Mouse (Mus musculus): Measurements from ENCODE around the gene Cchcr1.

The Cchcr1 gene

DNA sequence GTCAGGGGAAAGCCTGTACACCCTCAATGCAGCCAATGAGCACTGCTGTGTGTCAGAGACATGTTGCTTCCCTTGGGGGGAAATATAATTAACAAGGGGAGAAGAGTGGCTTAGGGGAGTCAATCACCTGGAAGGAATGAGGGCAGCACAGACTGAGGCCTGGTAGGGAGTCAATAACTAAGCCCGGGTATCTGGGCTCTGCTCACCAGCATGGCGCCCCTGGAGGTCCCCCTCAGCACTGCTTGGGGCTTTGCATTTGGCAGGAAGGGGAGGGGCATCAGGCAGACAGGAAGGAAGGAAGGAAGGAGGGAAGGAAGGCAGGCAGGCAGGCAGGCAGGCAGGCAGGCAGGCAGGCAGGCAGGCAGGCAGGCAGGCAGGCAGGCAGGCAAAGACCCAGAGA is 30.6 kb downstream of the Cchcr1 start:
- in situ Hi-C loops (cut with MboI; ENCODE audit: low pct_unique_long_range_greater_than_20kb in 1 of 2, low sequenced_read_pairs in 2 of 2, unreplicated experiment in 1 of 2), result no loop called here

DNA sequence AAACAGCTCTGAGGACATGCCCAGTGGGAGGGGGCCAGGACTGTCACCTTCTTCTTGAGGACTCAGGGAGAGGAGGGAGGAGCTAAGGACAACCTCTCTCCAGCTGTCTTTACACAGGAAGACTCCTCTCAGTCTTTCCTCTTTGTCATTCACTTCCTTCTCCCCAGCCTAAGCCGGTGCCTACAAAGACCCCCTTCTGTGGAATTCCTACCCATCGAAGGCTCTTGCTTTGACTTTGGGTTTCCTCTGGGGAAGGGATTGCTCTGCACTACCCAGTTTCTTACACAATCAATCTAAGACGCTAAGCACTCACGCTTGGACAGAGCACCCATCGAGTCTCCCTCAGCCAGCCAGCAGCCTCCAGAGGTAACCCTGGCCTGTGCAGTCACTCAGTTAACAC is 31.7 kb downstream of the Cchcr1 start:
- in situ Hi-C loops (cut with MboI; ENCODE audit: low pct_unique_long_range_greater_than_20kb in 1 of 2, low sequenced_read_pairs in 2 of 2, unreplicated experiment in 1 of 2), result no loop called here

DNA sequence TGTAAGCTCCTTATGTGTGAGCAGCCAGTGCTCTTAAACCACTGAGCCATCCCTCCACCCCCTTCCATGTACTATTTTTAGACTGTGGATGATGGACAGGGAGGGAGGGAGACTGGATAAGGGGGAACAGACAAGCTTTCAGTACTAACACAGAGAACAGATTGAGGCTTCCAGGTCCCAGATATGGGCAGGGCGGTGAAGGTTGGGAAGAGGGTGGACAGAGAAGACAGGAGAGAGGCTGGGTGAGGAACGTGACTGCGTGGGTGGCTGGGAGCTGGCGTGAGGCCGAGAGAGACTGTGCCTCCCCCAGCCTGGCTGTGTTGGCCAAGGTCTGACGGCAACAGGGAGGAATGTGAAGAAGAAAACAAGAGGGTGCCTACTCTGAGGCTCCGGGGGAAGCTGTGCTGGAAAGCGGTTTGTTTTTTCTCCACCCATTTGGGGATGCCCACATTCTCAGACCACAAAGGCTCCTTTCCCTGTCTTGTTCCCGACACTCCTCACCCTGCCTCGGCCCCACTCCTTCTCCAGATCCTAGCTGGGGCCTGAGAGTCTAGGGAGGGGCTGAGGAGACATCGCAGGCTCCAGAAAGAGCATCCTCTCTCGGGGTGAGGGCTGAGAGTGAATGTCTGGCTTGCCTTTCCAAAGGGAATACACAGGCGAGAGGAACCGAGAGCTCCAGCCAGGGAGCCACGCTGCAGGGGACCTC is 32.7 kb downstream of the Cchcr1 start:
- in situ Hi-C loops (cut with MboI; ENCODE audit: low pct_unique_long_range_greater_than_20kb in 1 of 2, low sequenced_read_pairs in 2 of 2, unreplicated experiment in 1 of 2), result no loop called here

GRCm38 (mm10) chr17:35550143-35550494 is 33.2 kb downstream of the Cchcr1 start:
- in situ Hi-C loops (cut with MboI; ENCODE audit: low pct_unique_long_range_greater_than_20kb in 1 of 2, low sequenced_read_pairs in 2 of 2, unreplicated experiment in 1 of 2), result no loop called here

DNA sequence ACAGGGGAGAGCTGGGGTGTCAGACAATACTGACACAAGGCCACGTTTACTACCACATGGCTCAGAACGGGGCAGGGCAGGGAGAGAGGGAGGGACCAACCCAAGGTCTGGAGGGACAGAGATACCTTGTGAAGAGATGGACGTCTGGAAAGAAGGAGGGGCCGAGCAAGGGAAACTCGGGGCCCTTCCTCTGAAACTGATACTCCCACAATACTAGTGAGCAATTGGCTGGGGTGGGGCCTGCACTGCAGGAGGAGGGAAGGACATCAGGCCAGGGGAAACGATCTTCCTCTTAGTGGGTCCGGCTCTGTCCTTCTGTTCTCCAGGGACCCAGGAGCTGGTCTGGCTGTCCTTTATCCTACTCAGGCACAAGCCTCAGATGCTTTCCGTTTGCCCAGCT is 34.0 kb downstream of the Cchcr1 start:
- in situ Hi-C loops (cut with MboI; ENCODE audit: low pct_unique_long_range_greater_than_20kb in 1 of 2, low sequenced_read_pairs in 2 of 2, unreplicated experiment in 1 of 2), result no loop called here

GRCm38 (mm10) chr17:35551881-35552414 is 35.0 kb downstream of the Cchcr1 start, which contains the start of gene Cdsn:
Cdsn (plus strand) TSS chr17:35552128.
- in situ Hi-C loops (cut with MboI; ENCODE audit: low pct_unique_long_range_greater_than_20kb in 1 of 2, low sequenced_read_pairs in 2 of 2, unreplicated experiment in 1 of 2), result no loop called here

- in situ Hi-C loops (cut with MboI; ENCODE audit: low pct_unique_long_range_greater_than_20kb in 1 of 2, low sequenced_read_pairs in 2 of 2, unreplicated experiment in 1 of 2), result no loop called here
Observed at GRCm38 (mm10) chr17:35554321-35554720, 37.4 kb downstream of the Cchcr1 start.

DNA sequence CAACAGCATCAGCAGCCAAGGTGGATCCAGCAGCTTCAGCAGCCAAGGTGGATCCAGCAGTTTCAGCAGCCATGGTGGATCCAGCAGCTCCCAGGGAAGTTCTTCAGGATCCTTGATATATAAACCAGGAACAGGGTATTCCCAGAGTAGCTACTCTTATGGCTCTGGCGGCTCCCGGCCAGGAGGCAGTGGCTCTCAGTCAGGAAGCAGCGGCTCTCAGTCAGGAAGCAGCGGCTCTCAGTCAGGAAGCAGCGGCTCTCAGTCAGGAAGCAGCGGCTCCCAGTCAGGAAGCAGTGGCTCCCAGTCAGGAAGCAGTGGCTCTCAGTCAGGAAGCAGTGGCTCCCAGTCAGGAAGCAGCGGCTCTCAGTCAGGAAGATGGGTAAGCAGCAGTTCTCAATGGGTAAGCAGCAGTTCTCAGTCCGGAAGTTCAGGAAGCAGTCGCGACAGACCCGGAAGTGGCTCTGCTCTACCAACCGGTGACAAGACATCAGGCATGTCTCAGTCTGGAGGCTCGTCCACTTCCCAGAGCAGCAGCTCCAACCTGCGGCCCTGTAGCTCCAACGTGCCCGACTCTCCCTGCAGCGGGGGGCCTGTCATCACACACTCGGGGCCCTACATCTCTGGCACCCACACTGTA is 38.0 kb downstream of the Cchcr1 start:
- in situ Hi-C loops (cut with MboI; ENCODE audit: low pct_unique_long_range_greater_than_20kb in 1 of 2, low sequenced_read_pairs in 2 of 2, unreplicated experiment in 1 of 2), result no loop called here

GRCm38 (mm10) chr17:35556186-35556765 is 39.4 kb downstream of the Cchcr1 start:
- in situ Hi-C loops (cut with MboI; ENCODE audit: low pct_unique_long_range_greater_than_20kb in 1 of 2, low sequenced_read_pairs in 2 of 2, unreplicated experiment in 1 of 2), result no loop called here

DNA sequence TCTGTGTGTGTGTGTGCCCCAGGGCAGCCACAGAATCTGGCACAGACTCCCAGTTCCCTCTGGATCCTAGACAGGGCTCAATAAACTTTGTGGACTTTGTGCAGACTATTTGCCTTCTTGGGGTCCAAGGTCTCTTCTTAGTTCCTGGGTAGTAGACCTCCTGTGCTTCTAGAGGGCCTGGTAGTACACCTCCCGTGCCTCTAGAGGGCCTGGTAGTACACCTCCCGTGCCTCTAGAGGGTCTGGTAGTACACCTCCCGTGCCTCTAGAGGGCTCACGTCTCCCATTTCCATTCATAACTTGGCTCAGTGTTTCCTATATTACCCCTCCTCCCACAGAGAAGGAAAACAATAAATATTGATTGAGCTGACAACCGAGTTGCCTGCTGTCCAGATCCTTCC is 39.9 kb downstream of the Cchcr1 start:
- in situ Hi-C loops (cut with MboI; ENCODE audit: low pct_unique_long_range_greater_than_20kb in 1 of 2, low sequenced_read_pairs in 2 of 2, unreplicated experiment in 1 of 2), result no loop called here

GRCm38 (mm10) chr17:35557351-35557750 is 40.5 kb downstream of the Cchcr1 start:
- in situ Hi-C loops (cut with MboI; ENCODE audit: low pct_unique_long_range_greater_than_20kb in 1 of 2, low sequenced_read_pairs in 2 of 2, unreplicated experiment in 1 of 2), result no loop called here

DNA sequence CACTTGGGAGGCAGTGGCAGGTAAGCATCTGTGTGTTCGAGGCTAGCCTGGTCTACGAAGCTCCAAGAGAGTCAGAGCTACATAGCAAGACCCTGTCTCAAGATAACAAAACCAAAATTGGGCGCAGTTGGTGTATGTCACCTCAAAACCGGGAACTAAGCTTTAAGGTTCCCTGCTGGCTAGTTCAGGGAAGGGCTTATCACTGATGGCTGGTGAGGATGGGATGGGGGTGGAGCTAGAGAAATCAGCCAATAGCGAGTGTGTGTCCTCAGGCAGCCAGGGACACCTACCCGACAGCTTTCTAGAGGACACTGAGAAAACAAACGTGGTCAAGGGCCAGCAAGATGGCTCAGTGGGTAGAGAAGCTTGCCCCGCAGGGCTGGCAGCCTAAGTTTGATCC is 41.3 kb downstream of the Cchcr1 start:
- in situ Hi-C loops (cut with MboI; ENCODE audit: low pct_unique_long_range_greater_than_20kb in 1 of 2, low sequenced_read_pairs in 2 of 2, unreplicated experiment in 1 of 2), result no loop called here

- in situ Hi-C loops (cut with MboI; ENCODE audit: low pct_unique_long_range_greater_than_20kb in 1 of 2, low sequenced_read_pairs in 2 of 2, unreplicated experiment in 1 of 2), result no loop called here
Observed at GRCm38 (mm10) chr17:35567150-35567549, 50.2 kb downstream of the Cchcr1 start, which contains the start of gene 2300002M23Rik. 2300002M23Rik (plus strand) TSS chr17:35567450.

- in situ Hi-C loops (cut with MboI; ENCODE audit: low pct_unique_long_range_greater_than_20kb in 1 of 2, low sequenced_read_pairs in 2 of 2, unreplicated experiment in 1 of 2), result no loop called here
Observed at GRCm38 (mm10) chr17:35567767-35568166, 50.9 kb downstream of the Cchcr1 start.

DNA sequence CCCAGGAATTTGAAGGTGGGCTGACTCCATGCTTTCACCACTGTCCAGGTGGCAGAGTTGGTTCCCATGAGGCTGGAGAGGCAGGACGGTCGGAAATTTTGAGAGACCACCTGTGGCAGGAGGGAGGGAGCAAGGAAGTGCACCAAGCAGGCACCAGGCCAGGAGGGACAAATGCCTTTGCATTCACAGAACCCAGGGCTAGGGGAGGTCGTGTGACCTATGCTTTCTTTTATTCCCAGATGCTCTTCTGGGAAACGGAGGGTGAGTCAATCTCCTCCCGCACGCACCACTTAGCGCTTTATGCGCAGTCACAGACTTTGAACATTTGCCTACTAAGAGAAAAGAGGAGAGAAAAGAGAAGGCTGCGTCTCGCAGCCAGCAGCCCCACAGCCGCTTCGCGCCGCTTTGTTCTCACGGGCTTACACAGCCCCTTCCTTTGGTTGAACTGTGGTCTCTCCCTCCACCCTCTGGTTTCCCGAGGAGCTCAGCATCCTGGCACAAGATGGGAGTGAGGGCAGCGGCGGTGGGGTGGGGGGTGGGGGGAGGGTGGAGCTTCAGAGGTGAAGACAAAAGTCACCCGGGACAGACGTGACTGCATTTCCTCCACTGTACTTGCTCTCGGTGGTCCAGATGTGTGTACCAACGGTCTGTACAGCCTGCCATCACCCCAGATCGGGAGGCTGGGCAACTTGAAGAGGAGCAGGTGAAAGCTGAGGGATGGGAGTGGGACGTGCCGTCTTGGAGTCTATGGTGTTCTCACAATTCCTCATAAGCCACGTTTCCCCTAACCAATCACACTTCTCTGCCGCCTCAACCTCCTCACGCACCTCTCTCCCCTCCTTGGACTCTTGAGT is 52.4 kb downstream of the Cchcr1 start:
- in situ Hi-C loops (cut with MboI; ENCODE audit: low pct_unique_long_range_greater_than_20kb in 1 of 2, low sequenced_read_pairs in 2 of 2, unreplicated experiment in 1 of 2), result no loop called here

- in situ Hi-C loops (cut with MboI; ENCODE audit: low pct_unique_long_range_greater_than_20kb in 1 of 2, low sequenced_read_pairs in 2 of 2, unreplicated experiment in 1 of 2), result no loop called here
Observed at GRCm38 (mm10) chr17:35570836-35571235, 53.9 kb downstream of the Cchcr1 start.

- in situ Hi-C loops (cut with MboI; ENCODE audit: low pct_unique_long_range_greater_than_20kb in 1 of 2, low sequenced_read_pairs in 2 of 2, unreplicated experiment in 1 of 2), result no loop called here
Observed at GRCm38 (mm10) chr17:35571477-35571876, 54.6 kb downstream of the Cchcr1 start.

DNA sequence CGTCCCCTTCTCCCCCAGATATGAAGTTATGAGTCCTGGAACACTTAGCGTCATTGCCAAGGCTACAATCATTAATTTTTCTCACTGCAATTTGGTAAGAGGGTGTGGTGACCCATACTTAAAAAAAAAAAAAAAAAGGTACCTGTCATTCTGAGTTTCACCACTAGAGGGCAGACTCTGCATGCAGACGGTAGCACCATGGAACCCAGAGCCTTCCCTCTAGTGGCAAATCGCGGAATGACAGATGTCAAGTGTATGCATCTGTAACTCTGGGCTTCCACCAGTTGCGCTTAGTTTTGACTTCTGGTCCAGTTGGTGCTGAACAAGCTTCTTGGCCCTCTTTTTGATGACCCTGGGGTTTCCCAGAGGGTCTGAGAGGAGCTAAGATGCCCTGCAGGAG is 61.3 kb downstream of the Cchcr1 start:
- in situ Hi-C loops (cut with MboI; ENCODE audit: low pct_unique_long_range_greater_than_20kb in 1 of 2, low sequenced_read_pairs in 2 of 2, unreplicated experiment in 1 of 2), result no loop called here

Measured in mouse embryonic stem cell (cell line).